ENCODE assay signal across 8 mouse cellular contexts in the genomic region with DNA sequence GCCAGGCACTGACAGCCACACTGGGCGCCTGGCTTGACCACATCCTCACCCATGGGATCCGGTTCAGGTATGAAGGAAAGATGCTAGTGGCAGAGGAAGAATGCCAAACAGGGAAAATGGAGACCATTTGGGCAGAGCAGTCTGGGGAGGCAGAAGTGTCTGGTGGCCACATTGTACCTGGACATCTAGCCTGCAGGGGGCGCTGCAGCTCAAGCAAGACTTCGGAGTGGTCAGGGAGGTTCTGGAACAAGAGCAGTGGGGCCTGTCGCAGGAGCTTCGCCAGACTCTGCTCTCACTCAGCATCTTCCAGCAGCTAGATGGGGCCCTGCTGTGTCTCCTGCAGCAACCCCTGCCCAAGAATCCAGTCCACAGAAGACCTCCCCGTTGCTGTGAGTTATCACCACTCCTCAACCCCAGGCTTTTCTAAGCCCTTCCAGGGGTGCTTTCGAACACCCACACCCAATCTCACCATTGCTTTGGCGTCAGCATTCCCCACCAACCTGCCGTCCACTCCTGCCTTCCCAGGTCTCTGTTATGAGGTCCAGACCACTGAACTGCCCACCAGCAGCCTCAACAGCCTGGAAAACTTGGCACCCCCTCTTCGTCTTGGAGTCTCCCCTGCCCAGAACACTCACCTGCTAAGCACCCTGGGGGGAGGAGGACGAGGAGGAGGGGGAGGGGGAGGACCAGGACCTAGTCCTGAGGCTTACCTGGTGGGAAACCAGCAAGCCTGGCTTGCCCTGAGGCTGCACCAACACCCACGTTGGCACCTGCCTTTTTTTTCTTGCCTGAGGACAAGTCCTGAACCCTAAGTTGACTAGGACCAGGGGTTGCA. TPM values are rescaled to one million over a fixed set of nuclear protein-coding genes. Genes with fewer than 3 reads are reported as not detected.
A peak's percentile ranks its signal among the peaks of the same experiment; 100 is the strongest.
DNase-seq lines count a peak whose midpoint lies in the region; ATAC-seq and TF ChIP-seq lines count a peak whose summit lies in the region.

No protein-coding gene starts in this region.

- H3K4me3 ChIP-seq in E14TG2a.4 (replicated peaks; ENCODE audit: low read length): peak overlapping the region; percentile 98
- no peak overlapping the region for H3K4me3 ChIP-seq in embryonic facial prominence, embryonic 11.5 days (ENCODE audit: low read depth, low read length)
- H3K4me3 ChIP-seq in heart, embryonic 13.5 days: peak overlapping the region; percentile 92
- no peak overlapping the region for H3K4me3 ChIP-seq in kidney, postnatal 0 days (replicated peaks; ENCODE audit: low read depth, low read length)
- peak overlapping the region; percentile 73 for H3K4me3 ChIP-seq in lung, embryonic 14.5 days (ENCODE audit: low read depth, low read length)
- H3K4me3 ChIP-seq in neural tube, embryonic 15.5 days (replicated peaks): peak overlapping the region; percentile 72; the same call in 1 of the 2 replicates

- peak; percentile 71 for TF ChIP-seq CTCF in E14TG2a.4 (conservative IDR thresholded peaks at IDR 0.05; ENCODE audit: low read length)
- TF ChIP-seq CTCF in kidney, postnatal 0 days (IDR thresholded peaks at IDR 0.05; ENCODE audit: low read depth): peak; percentile 88
- peak; percentile 90 for TF ChIP-seq CTCF in lung, embryonic 14.5 days (IDR thresholded peaks at IDR 0.05; ENCODE audit: low read depth)

- peaks cover 15% of the 10 kb centered on the region for H3K27me3 ChIP-seq in E14TG2a.4 (ENCODE audit: insufficient read depth, low read length)
- no peaks in the 10 kb centered on the region; the same call in none of the 2 replicates for H3K27me3 ChIP-seq in embryonic facial prominence, embryonic 11.5 days (ENCODE audit: control insufficient read depth, insufficient read depth, low read length)
- no peaks in the 10 kb centered on the region for H3K27me3 ChIP-seq in heart, embryonic 13.5 days (replicated peaks)
- H3K27me3 ChIP-seq in kidney, postnatal 0 days (ENCODE audit: insufficient read depth, low read length): no peaks in the 10 kb centered on the region
- H3K27me3 ChIP-seq in lung, embryonic 14.5 days (ENCODE audit: insufficient read depth, low read length): no peaks in the 10 kb centered on the region
- H3K27me3 ChIP-seq in neural tube, embryonic 15.5 days (replicated peaks): no peaks in the 10 kb centered on the region

- peak overlapping the region; percentile 96 for H3K9ac ChIP-seq in embryonic facial prominence, embryonic 11.5 days (replicated peaks; ENCODE audit: low read length)
- H3K9ac ChIP-seq in heart, embryonic 13.5 days: peak overlapping the region; percentile 97
- H3K9ac ChIP-seq in kidney, postnatal 0 days (ENCODE audit: low read depth, low read length): peak overlapping the region; percentile 89; the same call in 1 of the 2 replicates
- peak overlapping the region; percentile 88 for H3K9ac ChIP-seq in lung, embryonic 14.5 days
- peak overlapping the region; percentile 81 for H3K9ac ChIP-seq in neural tube, embryonic 15.5 days (replicated peaks)

- H3K4me2 ChIP-seq in embryonic facial prominence, embryonic 11.5 days (ENCODE audit: low read depth, low read length): peak overlapping the region; percentile 87; the same call in 1 of the 2 replicates
- peak overlapping the region; percentile 94 for H3K4me2 ChIP-seq in heart, embryonic 13.5 days
- peak overlapping the region; percentile 83 for H3K4me2 ChIP-seq in kidney, postnatal 0 days (ENCODE audit: low read length)
- H3K4me2 ChIP-seq in lung, embryonic 14.5 days: peak overlapping the region; percentile 85
- peak overlapping the region; percentile 85 for H3K4me2 ChIP-seq in neural tube, embryonic 15.5 days

- peak; percentile 91 for DNase-seq in adrenal gland, postnatal 10 days
- DNase-seq in embryonic facial prominence, embryonic 11.5 days (ENCODE audit: low spot score): peak; percentile 82
- DNase-seq in kidney, postnatal 0 days (ENCODE audit: low spot score): peak; percentile 93
- DNase-seq in lung, embryonic 14.5 days: peak; percentile 86
- peak; percentile 94 for DNase-seq in thymus, postnatal 4 days

- no peaks in the 10 kb centered on the region for H3K9me3 ChIP-seq in E14TG2a.4 (ENCODE audit: low read length)
- no peaks in the 10 kb centered on the region for H3K9me3 ChIP-seq in embryonic facial prominence, embryonic 11.5 days (replicated peaks; ENCODE audit: control insufficient read depth, low read length)
- H3K9me3 ChIP-seq in heart, embryonic 13.5 days: no peaks in the 10 kb centered on the region
- no peaks in the 10 kb centered on the region for H3K9me3 ChIP-seq in kidney, postnatal 0 days (replicated peaks; ENCODE audit: low read length)
- H3K9me3 ChIP-seq in lung, embryonic 14.5 days (ENCODE audit: low read depth, low read length): no peaks in the 10 kb centered on the region
- no peaks in the 10 kb centered on the region for H3K9me3 ChIP-seq in neural tube, embryonic 15.5 days (replicated peaks)

- H3K4me1 ChIP-seq in E14TG2a.4 (replicated peaks; ENCODE audit: low read depth, low read length): peaks cover 38% of the 10 kb centered on the region
- H3K4me1 ChIP-seq in embryonic facial prominence, embryonic 11.5 days (ENCODE audit: control insufficient read depth, insufficient read depth, low read length): peaks cover 2% of the 10 kb centered on the region
- H3K4me1 ChIP-seq in heart, embryonic 13.5 days: peaks cover 41% of the 10 kb centered on the region
- H3K4me1 ChIP-seq in kidney, postnatal 0 days (replicated peaks; ENCODE audit: insufficient read depth, low read length): peaks cover 14% of the 10 kb centered on the region
- H3K4me1 ChIP-seq in lung, embryonic 14.5 days (ENCODE audit: insufficient read depth): peaks cover 10% of the 10 kb centered on the region; the same call in 1 of the 2 replicates
- peaks cover 34% of the 10 kb centered on the region for H3K4me1 ChIP-seq in neural tube, embryonic 15.5 days

- peaks cover 25% of the 10 kb centered on the region for H3K36me3 ChIP-seq in E14TG2a.4 (ENCODE audit: insufficient read depth, low read length)
- no peaks in the 10 kb centered on the region for H3K36me3 ChIP-seq in embryonic facial prominence, embryonic 11.5 days (replicated peaks; ENCODE audit: control insufficient read depth, insufficient read depth, low read depth, low read length)
- peaks cover 37% of the 10 kb centered on the region for H3K36me3 ChIP-seq in heart, embryonic 13.5 days
- H3K36me3 ChIP-seq in kidney, postnatal 0 days (ENCODE audit: insufficient read depth, low read length): no peaks in the 10 kb centered on the region
- peaks cover 16% of the 10 kb centered on the region; the same call in 1 of the 2 replicates for H3K36me3 ChIP-seq in lung, embryonic 14.5 days (ENCODE audit: insufficient read depth)
- H3K36me3 ChIP-seq in neural tube, embryonic 15.5 days: peaks cover 27% of the 10 kb centered on the region

- H3K27ac ChIP-seq in embryonic facial prominence, embryonic 11.5 days (replicated peaks; ENCODE audit: low read depth, low read length): no peak overlapping the region; the same call in 1 of the 2 replicates
- H3K27ac ChIP-seq in heart, embryonic 13.5 days (replicated peaks): peak overlapping the region; percentile 87; the same call in 1 of the 2 replicates
- H3K27ac ChIP-seq in kidney, postnatal 0 days: no peak overlapping the region
- 0 out of 2 replicates have a peak overlapping the region, but pooled peaks have one; percentile 85 for H3K27ac ChIP-seq in lung, embryonic 14.5 days (ENCODE audit: low read depth)
- peak overlapping the region; percentile 86 for H3K27ac ChIP-seq in neural tube, embryonic 15.5 days (replicated peaks)

- ATAC-seq in embryonic facial prominence, embryonic 11.5 days (replicated peaks; ENCODE audit: insufficient number of reproducible peaks, low FRiP score, low TSS enrichment, low read depth): no peak; the same call in 1 of the 2 replicates
- ATAC-seq in heart, embryonic 13.5 days (ENCODE audit: extremely low read depth, insufficient number of reproducible peaks, low FRiP score, low TSS enrichment): no peak
- peak; percentile 59 for ATAC-seq in kidney, postnatal 0 days (replicated peaks; ENCODE audit: low FRiP score, low read depth)
- peak; percentile 31; the same call in 1 of the 2 replicates for ATAC-seq in lung, embryonic 14.5 days (ENCODE audit: insufficient read depth)
- no peak for ATAC-seq in neural tube, embryonic 15.5 days (ENCODE audit: low FRiP score)

- 31% methylated on average over 13 of the region's 13 CpGs for WGBS in embryonic facial prominence, embryonic 11.5 days
- 33% methylated on average over 13 of the region's 13 CpGs for WGBS in heart, embryonic 13.5 days
- 39% methylated on average over 13 of the region's 13 CpGs for WGBS in kidney, postnatal 0 days
- WGBS in lung, embryonic 14.5 days: 39% methylated on average over 13 of the region's 13 CpGs
- WGBS in neural tube, embryonic 15.5 days: 41% methylated on average over 13 of the region's 13 CpGs

RNA-seq across cellular contexts. Expression of a gene that starts 1.1 kb away (rescaled TPM):
- total RNA-seq in adrenal gland, postnatal 10 days (2021): 100 to 1,000 TPM; 109 to 115 TPM
- 126 and 129 TPM in 2 replicates for polyA plus RNA-seq in embryonic facial prominence, embryonic 11.5 days (2014; fragmentation: Nextera tagmentation; extraction: Ambion mirVana)
- polyA plus RNA-seq in heart, embryonic 13.5 days (2015; fragmentation: Nextera tagmentation; extraction: Ambion mirVana): 134 and 176 TPM in 2 replicates
- polyA plus RNA-seq in kidney, postnatal 0 days (2015; fragmentation: Nextera tagmentation; extraction: Ambion mirVana): 165 and 166 TPM in 2 replicates
- 134 TPM in 2 replicates for polyA plus RNA-seq in lung, embryonic 14.5 days (2014; fragmentation: Nextera tagmentation; extraction: Ambion mirVana)
- 121 and 123 TPM in 2 replicates for polyA plus RNA-seq in neural tube, embryonic 15.5 days (2015; fragmentation: Nextera tagmentation; extraction: Ambion mirVana)

RNA-seq across cellular contexts. Expression of a gene that starts 6.4 kb away (rescaled TPM):
- total RNA-seq in adrenal gland, postnatal 10 days (2021): 1 to 10 TPM; 2.9 to 6.5 TPM
- 0.97 and 1.8 TPM in 2 replicates for polyA plus RNA-seq in embryonic facial prominence, embryonic 11.5 days (2014; fragmentation: Nextera tagmentation; extraction: Ambion mirVana)
- polyA plus RNA-seq in heart, embryonic 13.5 days (2015; fragmentation: Nextera tagmentation; extraction: Ambion mirVana): 1.6 TPM in 2 replicates
- 2.7 and 2.9 TPM in 2 replicates for polyA plus RNA-seq in kidney, postnatal 0 days (2015; fragmentation: Nextera tagmentation; extraction: Ambion mirVana)
- polyA plus RNA-seq in lung, embryonic 14.5 days (2014; fragmentation: Nextera tagmentation; extraction: Ambion mirVana): 2.3 and 2.9 TPM in 2 replicates
- 4.8 and 7.6 TPM in 2 replicates for polyA plus RNA-seq in neural tube, embryonic 15.5 days (2015; fragmentation: Nextera tagmentation; extraction: Ambion mirVana)

RNA-seq across cellular contexts. Expression of a gene that starts 6.4 kb away (rescaled TPM):
- 1 to 10 TPM; 2.4 to 7.9 TPM for total RNA-seq in adrenal gland, postnatal 10 days (2021)
- polyA plus RNA-seq in embryonic facial prominence, embryonic 11.5 days (2014; fragmentation: Nextera tagmentation; extraction: Ambion mirVana): 0.62 and 1.8 TPM in 2 replicates
- 1.5 and 1.7 TPM in 2 replicates for polyA plus RNA-seq in heart, embryonic 13.5 days (2015; fragmentation: Nextera tagmentation; extraction: Ambion mirVana)
- 2.0 and 2.7 TPM in 2 replicates for polyA plus RNA-seq in kidney, postnatal 0 days (2015; fragmentation: Nextera tagmentation; extraction: Ambion mirVana)
- polyA plus RNA-seq in lung, embryonic 14.5 days (2014; fragmentation: Nextera tagmentation; extraction: Ambion mirVana): 2.6 and 3.0 TPM in 2 replicates
- 7.0 and 7.7 TPM in 2 replicates for polyA plus RNA-seq in neural tube, embryonic 15.5 days (2015; fragmentation: Nextera tagmentation; extraction: Ambion mirVana)

RNA-seq across cellular contexts. Expression of a gene that starts 7.5 kb away (rescaled TPM):
- 10 to 100 TPM; 42.7 to 48.9 TPM for total RNA-seq in adrenal gland, postnatal 10 days (2021)
- 22.1 and 23.9 TPM in 2 replicates for polyA plus RNA-seq in embryonic facial prominence, embryonic 11.5 days (2014; fragmentation: Nextera tagmentation; extraction: Ambion mirVana)
- 18.5 and 22.0 TPM in 2 replicates for polyA plus RNA-seq in heart, embryonic 13.5 days (2015; fragmentation: Nextera tagmentation; extraction: Ambion mirVana)
- 33.9 and 37.6 TPM in 2 replicates for polyA plus RNA-seq in kidney, postnatal 0 days (2015; fragmentation: Nextera tagmentation; extraction: Ambion mirVana)
- 53.7 and 66.6 TPM in 2 replicates for polyA plus RNA-seq in lung, embryonic 14.5 days (2014; fragmentation: Nextera tagmentation; extraction: Ambion mirVana)
- 26.1 and 31.3 TPM in 2 replicates for polyA plus RNA-seq in neural tube, embryonic 15.5 days (2015; fragmentation: Nextera tagmentation; extraction: Ambion mirVana)

RNA-seq across cellular contexts. Expression of a gene that starts 13.6 kb away (rescaled TPM):
- 10 to 100 TPM; 61.1 to 82.1 TPM for total RNA-seq in adrenal gland, postnatal 10 days (2021)
- 146 and 156 TPM in 2 replicates for polyA plus RNA-seq in embryonic facial prominence, embryonic 11.5 days (2014; fragmentation: Nextera tagmentation; extraction: Ambion mirVana)
- 88.8 and 99.2 TPM in 2 replicates for polyA plus RNA-seq in heart, embryonic 13.5 days (2015; fragmentation: Nextera tagmentation; extraction: Ambion mirVana)
- 108 and 115 TPM in 2 replicates for polyA plus RNA-seq in kidney, postnatal 0 days (2015; fragmentation: Nextera tagmentation; extraction: Ambion mirVana)
- polyA plus RNA-seq in lung, embryonic 14.5 days (2014; fragmentation: Nextera tagmentation; extraction: Ambion mirVana): 86.0 and 91.5 TPM in 2 replicates
- polyA plus RNA-seq in neural tube, embryonic 15.5 days (2015; fragmentation: Nextera tagmentation; extraction: Ambion mirVana): 146 and 155 TPM in 2 replicates

Comparison
In these comparisons a context has a peak if more than half of its experiments do, and no peak if none do; other contexts are left out.
1. H3K4me3 ChIP-seq: peak in E14TG2a.4 (single experiment), heart, embryonic 13.5 days (single experiment), lung, embryonic 14.5 days (single experiment) and neural tube, embryonic 15.5 days (single experiment); none in embryonic facial prominence, embryonic 11.5 days (single experiment) and kidney, postnatal 0 days (single experiment).
2. ATAC-seq: peak in kidney, postnatal 0 days (single experiment) and lung, embryonic 14.5 days (single experiment); none in embryonic facial prominence, embryonic 11.5 days (single experiment), heart, embryonic 13.5 days (single experiment) and neural tube, embryonic 15.5 days (single experiment).
3. H3K27ac ChIP-seq: peak in heart, embryonic 13.5 days (single experiment), lung, embryonic 14.5 days (single experiment) and neural tube, embryonic 15.5 days (single experiment); none in embryonic facial prominence, embryonic 11.5 days (single experiment) and kidney, postnatal 0 days (single experiment).
4. Peak in every context shown above with its lines, with median percentiles within 50 percentile points of each other: CTCF ChIP-seq, DNase-seq, H3K4me2 ChIP-seq and H3K9ac ChIP-seq.